Mouse (Mus musculus): ENCODE measurements around the gene Gm26965. TPM values are rescaled to one million over a fixed set of nuclear protein-coding genes. Genes with fewer than 3 reads are reported as not detected.
A peak's percentile ranks its signal among the peaks of the same experiment; 100 is the strongest.
"Not testable (repeated sequence)": the region's sequence is repeated elsewhere in the genome, so short reads cannot be mapped to it uniquely, and the experiment has no call there.

The Gm26965 gene
- polyA plus RNA-seq, 1 experiment, result not detected

DNA sequence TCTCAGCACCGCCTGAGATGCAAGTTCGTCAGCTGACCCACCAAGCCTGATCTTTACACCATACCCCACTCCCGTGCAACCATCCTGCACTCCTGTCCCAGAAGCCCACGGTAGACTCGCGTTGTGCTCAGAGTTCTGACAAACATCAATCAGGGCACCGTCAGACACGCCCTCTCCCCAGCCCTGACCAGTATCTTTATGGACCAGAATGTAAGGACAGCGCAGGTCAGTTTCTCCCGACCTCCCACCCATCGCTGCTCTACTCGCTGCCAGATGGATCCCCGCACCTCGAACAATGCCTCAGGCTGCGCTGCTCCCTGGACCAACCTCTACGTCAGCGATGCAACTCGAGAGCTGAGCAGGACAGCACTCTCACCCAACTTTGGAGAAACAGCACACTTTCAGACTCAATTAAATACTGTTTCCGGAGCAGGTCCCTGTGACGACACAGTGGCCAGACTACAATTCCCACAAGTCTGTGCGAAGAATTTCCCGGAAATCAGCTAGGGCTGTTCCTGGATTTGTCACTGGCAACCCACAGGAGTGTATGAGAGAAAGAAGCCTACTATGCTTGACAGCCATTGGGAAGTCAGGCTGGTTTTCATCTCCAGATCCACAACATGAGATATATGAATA, 25.7 kb downstream of the Gm26965 start, which contains the start of gene Zfp58:
Gene Zfp58, minus strand, starts transcription at position 472 of the 636 bp plus-strand sequence.
- H3K4me3 ChIP-seq (replicated peaks; ENCODE audit: control insufficient read depth, low read depth, low read length), result peak within 1 kb of the TSS; percentile 76
- no peak within 1 kb of the TSS for H3K27ac ChIP-seq (ENCODE audit: control insufficient read depth, insufficient read depth, low read depth, low read length, poor library complexity)
- TF ChIP-seq CTCF (IDR thresholded peaks at IDR 0.05; ENCODE audit: control insufficient read depth, insufficient read depth, low read length), result no peak
- TF ChIP-seq POLR2A (IDR thresholded peaks at IDR 0.05; ENCODE audit: borderline replicate concordance, control insufficient read depth, low read depth, low read length), result peak; percentile 52; the same call in 1 of the 2 replicates
- WGBS, result under 1% methylated on average over 22 of the region's 22 CpGs
- H3K4me1 ChIP-seq (ENCODE audit: control insufficient read depth, insufficient read depth, low read length), result no peaks in the 10 kb centered on the region; the same call in 1 of the 2 replicates

DNA sequence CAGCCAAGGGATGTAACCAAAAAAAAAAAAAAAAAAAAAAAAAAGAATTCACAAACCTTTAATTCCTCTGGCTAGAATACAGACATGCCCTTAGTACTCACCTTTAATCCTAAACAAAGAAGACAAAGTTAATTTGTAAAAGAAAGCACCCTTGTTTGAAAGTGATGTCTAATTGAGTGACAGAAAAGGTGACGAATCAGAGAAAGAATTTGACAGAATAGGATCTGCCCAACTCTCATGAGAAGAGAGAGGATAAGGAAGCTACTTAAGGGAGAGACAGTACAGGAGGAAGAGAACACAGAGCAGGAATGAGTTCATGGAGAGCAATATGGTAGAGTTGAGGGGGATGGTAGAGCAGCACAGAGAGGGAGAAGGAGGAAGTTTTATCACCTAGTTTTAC, 30.3 kb downstream of the Gm26965 start:
- Histone ChIP-seq H3K27ac (ENCODE audit: control insufficient read depth, insufficient read depth, low read depth, low read length, poor library complexity) (no peak overlapping the region), H3K4me3 (replicated peaks; ENCODE audit: control insufficient read depth, low read depth, low read length) (no peak overlapping the region), H3K4me1 (ENCODE audit: control insufficient read depth, insufficient read depth, low read length) (no peaks in the 10 kb centered on the region; the same call in 1 of the 2 replicates)
- 84% methylated on average over 1 of the region's 1 CpGs for WGBS
- no peak for TF ChIP-seq CTCF (IDR thresholded peaks at IDR 0.05; ENCODE audit: control insufficient read depth, insufficient read depth, low read length)
- no peak for TF ChIP-seq POLR2A (IDR thresholded peaks at IDR 0.05; ENCODE audit: borderline replicate concordance, control insufficient read depth, low read depth, low read length)

DNA sequence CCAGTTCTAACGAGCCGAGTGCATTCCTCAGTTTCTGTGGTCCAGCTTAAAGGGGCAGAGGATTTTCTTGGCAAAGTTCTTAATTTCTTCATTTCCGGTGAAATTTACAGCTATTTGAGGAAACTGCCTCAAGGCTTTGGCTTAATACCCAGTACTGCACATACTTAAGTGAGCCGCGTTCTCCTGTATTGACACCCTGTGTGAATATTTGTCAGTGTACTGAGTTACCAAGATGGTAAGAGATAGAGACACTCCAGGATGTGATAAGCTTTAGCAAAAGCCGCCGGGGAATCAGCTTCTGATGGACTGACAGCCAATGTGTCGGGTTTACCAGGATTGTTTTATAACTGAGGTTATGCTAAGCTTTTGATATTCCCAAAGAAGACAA, 41.5 kb downstream of the Gm26965 start:
- Histone ChIP-seq H3K4me3 (replicated peaks; ENCODE audit: control insufficient read depth, low read depth, low read length) (peak overlapping the region; percentile 89), H3K4me1 (ENCODE audit: control insufficient read depth, insufficient read depth, low read length) (no peaks in the 10 kb centered on the region; the same call in 1 of the 2 replicates), H3K27ac (ENCODE audit: control insufficient read depth, insufficient read depth, low read depth, low read length, poor library complexity) (no peak overlapping the region)
- no peak for TF ChIP-seq POLR2A (IDR thresholded peaks at IDR 0.05; ENCODE audit: borderline replicate concordance, control insufficient read depth, low read depth, low read length)
- TF ChIP-seq CTCF (IDR thresholded peaks at IDR 0.05; ENCODE audit: control insufficient read depth, insufficient read depth, low read length), result no peak
- 32% methylated on average over 8 of the region's 8 CpGs for WGBS

DNA sequence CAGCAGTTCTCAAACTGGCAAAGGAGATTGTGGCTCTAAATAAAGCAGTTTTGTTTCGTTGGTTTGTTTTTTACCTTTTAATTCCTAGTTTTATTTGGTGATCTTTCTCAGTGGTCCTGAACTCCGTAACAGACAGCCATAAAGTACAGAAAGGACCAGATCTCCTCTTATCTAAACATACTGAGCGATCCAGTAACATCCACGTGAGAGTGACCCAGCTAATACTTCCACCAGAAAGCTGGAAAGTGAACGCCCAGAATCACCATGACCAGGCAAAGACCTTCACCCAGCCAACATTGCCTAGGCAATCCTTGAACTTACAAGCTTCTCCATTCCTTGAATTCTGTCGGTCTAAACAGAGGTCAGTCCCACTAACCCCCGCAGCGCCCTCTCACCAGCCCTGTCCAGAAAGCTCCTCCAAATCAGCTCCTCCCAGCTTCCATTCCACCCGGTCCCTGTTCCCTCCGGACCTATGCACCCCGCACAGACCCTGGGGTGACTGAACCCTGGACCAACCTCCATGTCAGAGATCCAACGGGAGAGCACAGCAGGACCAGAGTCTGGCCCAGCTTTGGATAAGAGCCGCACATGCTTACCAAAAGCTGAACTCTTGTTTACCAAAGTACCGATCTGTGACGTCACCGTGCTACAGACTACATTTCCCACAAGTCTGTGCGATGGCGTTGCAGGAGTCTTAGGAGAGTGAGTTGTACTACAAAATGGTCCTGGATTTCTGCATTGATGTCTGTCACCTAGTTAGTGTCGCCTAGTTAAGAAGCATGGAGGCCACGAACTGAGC, 42.1 kb downstream of the Gm26965 start, which contains the start of gene Zfp874b:
Gene Zfp874b, minus strand, starts transcription at position 634 of the 799 bp plus-strand sequence.
- Histone ChIP-seq H3K4me1 (ENCODE audit: control insufficient read depth, insufficient read depth, low read length) (no peaks in the 10 kb centered on the region; the same call in 1 of the 2 replicates), H3K27ac (ENCODE audit: control insufficient read depth, insufficient read depth, low read depth, low read length, poor library complexity) (peak within 1 kb of the TSS; percentile 66), H3K4me3 (replicated peaks; ENCODE audit: control insufficient read depth, low read depth, low read length) (peak within 1 kb of the TSS; percentile 89)
- WGBS, result under 1% methylated on average over 20 of the region's 20 CpGs
- no peak for TF ChIP-seq CTCF (IDR thresholded peaks at IDR 0.05; ENCODE audit: control insufficient read depth, insufficient read depth, low read length)
- no peak for TF ChIP-seq POLR2A (IDR thresholded peaks at IDR 0.05; ENCODE audit: borderline replicate concordance, control insufficient read depth, low read depth, low read length)

DNA sequence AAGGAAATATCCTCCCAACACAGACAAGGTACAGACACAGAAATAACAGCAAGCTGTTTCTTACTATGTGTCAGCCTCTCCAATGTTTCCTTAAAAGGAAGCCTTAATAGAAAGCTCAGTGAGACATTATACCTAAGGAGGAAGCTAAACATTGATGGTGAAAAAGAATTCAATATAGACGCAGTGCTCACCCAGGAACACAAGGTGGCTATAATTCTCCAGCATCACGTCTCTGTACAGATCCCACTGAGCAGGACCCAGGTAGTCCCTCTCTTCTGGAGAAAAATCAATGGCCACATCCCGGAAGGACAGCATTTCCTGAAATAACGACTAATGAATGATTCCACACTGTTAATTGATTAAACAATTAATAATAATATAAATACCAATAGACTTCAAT, 44.4 kb downstream of the Gm26965 start:
- Histone ChIP-seq H3K27ac (ENCODE audit: control insufficient read depth, insufficient read depth, low read depth, low read length, poor library complexity) (no peak overlapping the region), H3K4me1 (ENCODE audit: control insufficient read depth, insufficient read depth, low read length) (no peaks in the 10 kb centered on the region; the same call in 1 of the 2 replicates), H3K4me3 (replicated peaks; ENCODE audit: control insufficient read depth, low read depth, low read length) (no peak overlapping the region)
- WGBS, result 54% methylated on average over 4 of the region's 4 CpGs
- no peak for TF ChIP-seq CTCF (IDR thresholded peaks at IDR 0.05; ENCODE audit: control insufficient read depth, insufficient read depth, low read length)
- no peak for TF ChIP-seq POLR2A (IDR thresholded peaks at IDR 0.05; ENCODE audit: borderline replicate concordance, control insufficient read depth, low read depth, low read length)

DNA sequence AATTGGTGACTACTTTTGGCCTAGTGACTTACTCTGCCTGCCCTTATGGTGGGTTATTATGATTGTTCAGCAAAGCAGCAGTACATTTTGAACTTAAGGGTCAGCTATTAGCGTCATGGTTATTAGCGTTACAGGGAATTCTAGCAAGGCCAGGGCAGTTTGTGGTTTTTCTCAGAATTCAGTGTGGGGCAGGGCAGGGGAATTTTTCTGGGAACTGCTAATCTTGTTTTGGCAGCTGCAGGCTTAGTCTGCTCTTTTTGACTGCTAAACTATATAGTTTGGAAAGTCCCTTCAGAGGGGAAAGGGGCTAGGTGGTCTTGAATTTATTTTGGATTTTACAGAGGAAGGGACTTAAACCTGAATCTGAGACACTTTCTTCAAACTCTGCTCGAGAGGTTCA, 56.7 kb downstream of the Gm26965 start:
- Histone ChIP-seq H3K4me3 (replicated peaks; ENCODE audit: control insufficient read depth, low read depth, low read length) (no peak overlapping the region), H3K4me1 (ENCODE audit: control insufficient read depth, insufficient read depth, low read length) (no peaks in the 10 kb centered on the region; the same call in 1 of the 2 replicates), H3K27ac (ENCODE audit: control insufficient read depth, insufficient read depth, low read depth, low read length, poor library complexity) (no peak overlapping the region)
- 81% methylated on average over 3 of the region's 3 CpGs for WGBS
- TF ChIP-seq POLR2A (IDR thresholded peaks at IDR 0.05; ENCODE audit: borderline replicate concordance, control insufficient read depth, low read depth, low read length) (no peak), CTCF (IDR thresholded peaks at IDR 0.05; ENCODE audit: control insufficient read depth, insufficient read depth, low read length) (no peak)

DNA sequence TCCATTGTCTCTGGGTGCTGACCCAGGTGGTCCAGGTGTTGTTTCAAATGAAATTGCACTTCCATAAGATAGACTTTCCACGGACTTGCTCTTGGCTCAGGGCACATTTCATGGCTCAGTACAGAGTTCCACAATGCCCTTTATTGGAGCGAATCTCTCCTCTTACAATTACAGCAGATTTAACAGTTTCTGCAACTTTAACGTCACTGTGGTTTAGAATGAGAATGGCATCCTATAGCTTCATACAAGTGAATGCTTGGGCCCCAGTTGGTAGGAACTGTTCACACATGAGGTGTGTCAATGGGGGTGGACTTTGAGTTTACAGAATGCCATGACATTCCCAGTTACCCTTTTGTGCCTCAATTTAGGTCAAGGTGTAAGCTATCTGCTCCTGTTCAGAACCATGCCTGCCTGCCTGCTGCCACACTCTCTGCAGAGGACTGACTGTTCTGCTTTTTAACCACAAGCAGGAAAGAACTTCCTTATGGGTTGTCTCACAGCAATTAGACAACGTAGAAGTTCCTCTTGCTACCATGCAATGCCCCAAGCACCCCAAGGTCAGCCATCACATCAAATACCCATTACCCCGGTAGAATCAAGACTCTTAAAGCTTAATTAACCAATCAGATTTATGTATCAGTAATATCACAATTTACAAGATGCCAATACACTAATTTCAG, 62.3 kb downstream of the Gm26965 start:
- WGBS, result 8% methylated on average over 3 of the region's 5 CpGs
- H3K4me3 ChIP-seq (replicated peaks; ENCODE audit: control insufficient read depth, low read depth, low read length); H3K4me1 ChIP-seq (ENCODE audit: control insufficient read depth, insufficient read depth, low read length); H3K27ac ChIP-seq (ENCODE audit: control insufficient read depth, insufficient read depth, low read depth, low read length, poor library complexity): not testable (repeated sequence)

DNA sequence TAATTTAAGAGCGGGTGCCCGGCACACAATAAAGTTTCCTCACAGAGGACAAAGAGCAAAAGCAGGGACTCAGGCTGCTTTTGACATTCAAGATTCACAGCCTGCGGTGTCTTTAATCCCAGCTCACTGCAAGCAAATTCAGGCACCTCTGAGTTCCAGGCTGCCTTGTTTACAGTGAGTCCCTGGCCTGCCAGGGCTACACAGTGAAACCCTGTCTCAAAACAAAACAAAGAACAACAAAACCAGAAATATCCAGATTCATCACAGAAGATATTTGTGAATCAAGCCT, 74.0 kb downstream of the Gm26965 start:
- no peak overlapping the region for H3K27ac ChIP-seq (ENCODE audit: control insufficient read depth, insufficient read depth, low read depth, low read length, poor library complexity)
- no peak overlapping the region for H3K4me3 ChIP-seq (replicated peaks; ENCODE audit: control insufficient read depth, low read depth, low read length)
- no peaks in the 10 kb centered on the region; the same call in 1 of the 2 replicates for H3K4me1 ChIP-seq (ENCODE audit: control insufficient read depth, insufficient read depth, low read length)
- TF ChIP-seq POLR2A (IDR thresholded peaks at IDR 0.05; ENCODE audit: borderline replicate concordance, control insufficient read depth, low read depth, low read length) (no peak), CTCF (IDR thresholded peaks at IDR 0.05; ENCODE audit: control insufficient read depth, insufficient read depth, low read length) (no peak)
- 13% methylated on average over 3 of the region's 3 CpGs for WGBS
